Mouse (Mus musculus): ENCODE results near the gene Ins2. TPM values are rescaled to one million over a fixed set of nuclear protein-coding genes. Genes with fewer than 3 reads are reported as not detected.

The Ins2 gene
- polyA plus RNA-seq, 1 experiment from 2014 or later, result 0.63 TPM

- Histone ChIP-seq H3K27ac (replicated peaks in 1 of 2; ENCODE audit: control insufficient read depth in 1 of 2, insufficient read depth in 1 of 2, low read depth in 2 of 2, low read length in 2 of 2) (peak overlapping the region; percentile 57 to 80; a peak in 3 of 4 replicates), H3K36me3 (ENCODE audit: control insufficient read depth, insufficient read depth, low read length) (peaks cover 14% of the 10 kb centered on the region), H3K4me3 (ENCODE audit: control insufficient read depth in 1 of 2, insufficient read depth in 1 of 2, low read depth in 1 of 2, low read length in 2 of 2) (peak overlapping the region; percentile 51 to 62), H3K4me2 (ENCODE audit: low read length) (peak overlapping the region; percentile 65), H3K27me3 (ENCODE audit: control insufficient read depth, insufficient read depth, low read length) (peaks cover 55% of the 10 kb centered on the region), H3K9ac (ENCODE audit: low read length) (peak overlapping the region; percentile 95), H3K4me1 (ENCODE audit: control insufficient read depth in 2 of 2, insufficient read depth in 2 of 2, low read length in 2 of 2) (peaks cover 0 to 5% of the 10 kb centered on the region in 2 experiments; a peak in 1 of 4 replicates), H3K9me3 (ENCODE audit: control insufficient read depth, low read length) (peaks cover 12% of the 10 kb centered on the region)
- 8% methylated on average over 9 of the region's 9 CpGs for WGBS
- ATAC-seq (ENCODE audit: insufficient number of reproducible peaks, insufficient read depth, low FRiP score, low read depth), result no peak
Measured at GRCm38 (mm10) chr7:142664465-142665029, 78.6 kb downstream of the Ins2 start.

GRCm38 (mm10) chr7:142663931-142664421, 79.2 kb downstream of the Ins2 start:
- WGBS, result under 1% methylated on average over 51 of the region's 53 CpGs
- Histone ChIP-seq H3K9me3 (ENCODE audit: control insufficient read depth, low read length) (peaks cover 6% of the 10 kb centered on the region), H3K4me2 (ENCODE audit: low read length) (peak overlapping the region; percentile 65), H3K36me3 (ENCODE audit: control insufficient read depth, insufficient read depth, low read length) (peaks cover 14% of the 10 kb centered on the region), H3K27me3 (ENCODE audit: control insufficient read depth, insufficient read depth, low read length) (peaks cover 58% of the 10 kb centered on the region), H3K27ac (replicated peaks in 1 of 2; ENCODE audit: control insufficient read depth in 1 of 2, insufficient read depth in 1 of 2, low read depth in 2 of 2, low read length in 2 of 2) (peak overlapping the region; percentile 63 to 80), H3K4me3 (ENCODE audit: control insufficient read depth in 1 of 2, insufficient read depth in 1 of 2, low read depth in 1 of 2, low read length in 2 of 2) (peak overlapping the region; percentile 51 to 62), H3K9ac (ENCODE audit: low read length) (peak overlapping the region; percentile 95), H3K4me1 (ENCODE audit: control insufficient read depth in 2 of 2, insufficient read depth in 2 of 2, low read length in 2 of 2) (peaks cover 0 to 5% of the 10 kb centered on the region in 2 experiments; a peak in 1 of 4 replicates)
- ATAC-seq (ENCODE audit: insufficient number of reproducible peaks, insufficient read depth, low FRiP score, low read depth), result no peak

GRCm38 (mm10) chr7:142663151-142663550, 80.0 kb downstream of the Ins2 start:
- peak overlapping the region; percentile 65 for H3K4me2 ChIP-seq (ENCODE audit: low read length)
- peaks cover 14% of the 10 kb centered on the region for H3K36me3 ChIP-seq (ENCODE audit: control insufficient read depth, insufficient read depth, low read length)
- H3K4me1 ChIP-seq (ENCODE audit: control insufficient read depth in 2 of 2, insufficient read depth in 2 of 2, low read length in 2 of 2), result peaks cover 0 to 5% of the 10 kb centered on the region in 2 experiments; a peak in 1 of 4 replicates
- peak overlapping the region; percentile 9 to 62; a peak in 3 of 4 replicates for H3K4me3 ChIP-seq (ENCODE audit: control insufficient read depth in 1 of 2, insufficient read depth in 1 of 2, low read depth in 1 of 2, low read length in 2 of 2)
- 20% methylated on average over 5 of the region's 5 CpGs for WGBS
- no peak for ATAC-seq (ENCODE audit: insufficient number of reproducible peaks, insufficient read depth, low FRiP score, low read depth)
- H3K9me3 ChIP-seq (ENCODE audit: control insufficient read depth, low read length), result peaks cover under 1% of the 10 kb centered on the region; the same call in 1 of the 2 replicates
- H3K27me3 ChIP-seq (ENCODE audit: control insufficient read depth, insufficient read depth, low read length), result peaks cover 66% of the 10 kb centered on the region
- peak overlapping the region; percentile 29 to 80 for H3K27ac ChIP-seq (replicated peaks in 1 of 2; ENCODE audit: control insufficient read depth in 1 of 2, insufficient read depth in 1 of 2, low read depth in 2 of 2, low read length in 2 of 2)
- peak overlapping the region; percentile 95 for H3K9ac ChIP-seq (ENCODE audit: low read length)

DNA sequence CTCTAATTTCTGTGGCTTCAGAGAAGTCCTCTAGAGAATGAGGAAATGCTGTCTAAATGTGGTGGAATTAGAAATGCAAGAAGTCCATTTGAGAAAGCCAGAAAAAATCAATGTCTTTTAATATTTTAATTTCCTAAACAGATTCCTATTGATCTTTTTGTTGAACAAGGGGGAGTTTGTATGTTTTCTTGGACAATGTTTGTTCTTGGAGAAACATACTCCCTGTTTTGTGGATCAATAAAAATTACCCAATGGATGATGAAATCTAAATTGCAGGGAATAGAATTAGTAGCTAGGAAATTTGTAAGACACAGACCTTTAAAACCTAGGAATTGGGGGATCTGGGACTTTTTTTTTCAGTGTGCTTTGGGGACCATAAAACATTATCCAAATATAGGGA, 81.4 kb downstream of the Ins2 start:
- Histone ChIP-seq H3K4me1 (ENCODE audit: control insufficient read depth in 2 of 2, insufficient read depth in 2 of 2, low read length in 2 of 2) (peaks cover 0 to 5% of the 10 kb centered on the region in 2 experiments; a peak in 1 of 4 replicates), H3K4me3 (ENCODE audit: control insufficient read depth in 1 of 2, insufficient read depth in 1 of 2, low read depth in 1 of 2, low read length in 2 of 2) (peak overlapping the region; percentile 22 to 62; a peak in 3 of 4 replicates), H3K9me3 (ENCODE audit: control insufficient read depth, low read length) (no peaks in the 10 kb centered on the region), H3K27ac (replicated peaks in 1 of 2; ENCODE audit: control insufficient read depth in 1 of 2, insufficient read depth in 1 of 2, low read depth in 2 of 2, low read length in 2 of 2) (peak overlapping the region; percentile 93 to 95), H3K4me2 (ENCODE audit: low read length) (peak overlapping the region; percentile 65), H3K27me3 (ENCODE audit: control insufficient read depth, insufficient read depth, low read length) (peaks cover 75% of the 10 kb centered on the region), H3K9ac (ENCODE audit: low read length) (peak overlapping the region; percentile 95), H3K36me3 (ENCODE audit: control insufficient read depth, insufficient read depth, low read length) (peaks cover 5% of the 10 kb centered on the region)
- ATAC-seq (ENCODE audit: insufficient number of reproducible peaks, insufficient read depth, low FRiP score, low read depth), result no peak

GRCm38 (mm10) chr7:142661046-142661445, 82.1 kb downstream of the Ins2 start:
- Histone ChIP-seq H3K4me3 (ENCODE audit: control insufficient read depth in 1 of 2, insufficient read depth in 1 of 2, low read depth in 1 of 2, low read length in 2 of 2) (peak overlapping the region; percentile 62 to 64), H3K9me3 (ENCODE audit: control insufficient read depth, low read length) (no peaks in the 10 kb centered on the region), H3K9ac (ENCODE audit: low read length) (peak overlapping the region; percentile 95), H3K36me3 (ENCODE audit: control insufficient read depth, insufficient read depth, low read length) (peaks cover 8% of the 10 kb centered on the region), H3K4me1 (ENCODE audit: control insufficient read depth in 2 of 2, insufficient read depth in 2 of 2, low read length in 2 of 2) (peaks cover 0 to 9% of the 10 kb centered on the region in 2 experiments; a peak in 2 of 4 replicates), H3K27ac (replicated peaks in 1 of 2; ENCODE audit: control insufficient read depth in 1 of 2, insufficient read depth in 1 of 2, low read depth in 2 of 2, low read length in 2 of 2) (peak overlapping the region; percentile 93 to 95), H3K27me3 (ENCODE audit: control insufficient read depth, insufficient read depth, low read length) (peaks cover 75% of the 10 kb centered on the region), H3K4me2 (ENCODE audit: low read length) (peak overlapping the region; percentile 65)
- WGBS, result under 1% methylated on average over 25 of the region's 25 CpGs
- no peak for ATAC-seq (ENCODE audit: insufficient number of reproducible peaks, insufficient read depth, low FRiP score, low read depth)

DNA sequence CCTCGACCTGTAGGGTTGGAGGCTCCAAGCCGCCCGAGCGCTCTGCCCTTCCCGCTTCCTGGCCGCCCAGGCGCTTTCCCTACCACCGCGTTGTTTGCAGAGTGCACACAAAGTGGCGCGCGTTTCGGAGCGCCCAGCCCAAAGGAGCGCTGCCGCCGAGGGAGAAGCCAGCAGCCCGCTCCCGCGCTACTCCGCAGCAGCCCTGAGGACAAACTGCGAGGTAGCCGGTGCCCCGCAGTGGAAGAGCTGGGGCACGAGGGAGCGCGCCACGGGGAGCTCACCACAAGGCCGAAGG, 82.6 kb downstream of the Ins2 start:
- peak overlapping the region; percentile 95 for H3K9ac ChIP-seq (ENCODE audit: low read length)
- WGBS, result 2% methylated on average over 29 of the region's 29 CpGs
- H3K27ac ChIP-seq (replicated peaks in 1 of 2; ENCODE audit: control insufficient read depth in 1 of 2, insufficient read depth in 1 of 2, low read depth in 2 of 2, low read length in 2 of 2), result peak overlapping the region; percentile 93 to 95
- H3K36me3 ChIP-seq (ENCODE audit: control insufficient read depth, insufficient read depth, low read length), result peaks cover 12% of the 10 kb centered on the region
- no peak for ATAC-seq (ENCODE audit: insufficient number of reproducible peaks, insufficient read depth, low FRiP score, low read depth)
- H3K4me2 ChIP-seq (ENCODE audit: low read length), result peak overlapping the region; percentile 65
- H3K4me1 ChIP-seq (ENCODE audit: control insufficient read depth in 2 of 2, insufficient read depth in 2 of 2, low read length in 2 of 2), result peaks cover 0 to 12% of the 10 kb centered on the region in 2 experiments; a peak in 3 of 4 replicates
- H3K9me3 ChIP-seq (ENCODE audit: control insufficient read depth, low read length), result no peaks in the 10 kb centered on the region
- peaks cover 75% of the 10 kb centered on the region for H3K27me3 ChIP-seq (ENCODE audit: control insufficient read depth, insufficient read depth, low read length)
- peak overlapping the region; percentile 62 to 64 for H3K4me3 ChIP-seq (ENCODE audit: control insufficient read depth in 1 of 2, insufficient read depth in 1 of 2, low read depth in 1 of 2, low read length in 2 of 2)

DNA sequence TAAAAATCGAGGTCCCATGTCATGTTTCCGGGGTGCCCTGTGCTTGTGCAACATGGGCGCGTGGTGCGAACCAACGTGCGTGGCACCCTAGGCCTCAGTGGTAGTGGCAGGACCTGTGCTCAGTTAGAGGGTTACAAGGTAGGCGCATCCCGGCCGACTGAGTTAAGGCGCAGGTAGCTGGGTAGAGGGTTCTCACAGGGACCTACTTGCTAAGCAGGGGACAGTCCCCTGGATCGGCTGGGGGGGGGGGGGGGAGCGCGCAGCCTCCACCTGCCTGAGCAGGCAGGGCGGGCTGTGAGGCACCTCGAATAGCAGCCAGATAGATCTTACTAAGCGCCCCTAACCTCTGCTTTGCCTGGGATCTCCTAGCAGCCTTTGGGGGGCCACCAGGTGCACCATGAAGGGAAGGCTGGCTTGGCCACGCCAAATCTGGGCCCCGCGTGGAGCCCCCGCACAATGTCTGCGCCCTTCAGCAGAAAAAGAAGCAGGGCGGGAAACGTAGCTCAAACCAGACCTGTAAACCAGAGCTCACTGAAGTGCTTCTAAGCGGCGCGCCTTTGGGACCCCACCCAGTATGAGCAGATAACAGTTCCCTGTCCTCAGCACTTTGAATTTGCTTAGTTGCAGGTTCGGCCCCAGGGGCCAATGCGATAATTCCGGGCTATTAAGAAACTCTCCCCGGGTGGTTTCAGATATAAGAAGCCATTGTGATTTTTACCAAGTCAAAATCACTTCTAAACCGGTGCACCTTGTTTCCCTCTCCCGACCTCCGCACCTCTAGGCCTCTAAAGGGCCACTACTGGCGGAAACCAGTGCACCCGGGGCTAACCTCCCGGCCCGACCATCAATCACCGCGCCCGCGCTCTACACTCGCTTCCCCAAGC, 83.2 kb downstream of the Ins2 start:
- Histone ChIP-seq H3K9me3 (ENCODE audit: control insufficient read depth, low read length) (no peaks in the 10 kb centered on the region), H3K4me1 (ENCODE audit: control insufficient read depth in 2 of 2, insufficient read depth in 2 of 2, low read length in 2 of 2) (peaks cover 0 to 15% of the 10 kb centered on the region in 2 experiments; a peak in 3 of 4 replicates), H3K9ac (ENCODE audit: low read length) (peak overlapping the region; percentile 95), H3K4me2 (ENCODE audit: low read length) (peak overlapping the region; percentile 65), H3K4me3 (ENCODE audit: control insufficient read depth in 1 of 2, insufficient read depth in 1 of 2, low read depth in 1 of 2, low read length in 2 of 2) (peak overlapping the region; percentile 62 to 64), H3K27me3 (ENCODE audit: control insufficient read depth, insufficient read depth, low read length) (peaks cover 73% of the 10 kb centered on the region), H3K36me3 (ENCODE audit: control insufficient read depth, insufficient read depth, low read length) (peaks cover 18% of the 10 kb centered on the region), H3K27ac (replicated peaks in 1 of 2; ENCODE audit: control insufficient read depth in 1 of 2, insufficient read depth in 1 of 2, low read depth in 2 of 2, low read length in 2 of 2) (peak overlapping the region; percentile 93 to 95)
- no peak for ATAC-seq (ENCODE audit: insufficient number of reproducible peaks, insufficient read depth, low FRiP score, low read depth)
- 1% methylated on average over 40 of the region's 43 CpGs for WGBS
